Mouse (Mus musculus): Measurements from ENCODE around the gene Zfp189. TPM values are rescaled to one million over a fixed set of nuclear protein-coding genes. Genes with fewer than 3 reads are reported as not detected.

Gene Zfp189
- polyA plus RNA-seq (2014; fragmentation: Illumina TruSeq; extraction: RNeasy Lipid Tissue Mini Kit (QIAGEN cat#74804); ENCODE audit: low read depth, low replicate concordance), result 9.6 TPM

GRCm38 (mm10) chr4:49520572-49521340 is at the start of gene Zfp189, which contains the start of gene Mrpl50:
Zfp189 (plus strand) TSS chr4:49521176.
Mrpl50 (minus strand) TSS chr4:49521093.

GRCm38 (mm10) chr4:49473435-49474100 is 47.4 kb upstream of the Zfp189 start, which contains the start of gene Acnat1:
Acnat1 (minus strand) TSS chr4:49473912.

GRCm38 (mm10) chr4:49506386-49506785 is 14.6 kb upstream of the Zfp189 start, which contains the start of gene Baat:
Baat (minus strand) TSS chr4:49506557.

GRCm38 (mm10) chr4:49549383-49549782 is 28.4 kb downstream of the Zfp189 start, which contains the start of gene Aldob:
Aldob (minus strand) TSS chr4:49549546.

Other genes starting within 250 kb of the Zfp189 start
- 95.7 TPM for gene Acnat2, start 113.0 kb upstream of the Zfp189 start, polyA plus RNA-seq (2014; fragmentation: Illumina TruSeq; extraction: RNeasy Lipid Tissue Mini Kit (QIAGEN cat#74804); ENCODE audit: low read depth, low replicate concordance)
- gene Acnat1, start 47.3 kb upstream of the Zfp189 start, polyA plus RNA-seq (2014; fragmentation: Illumina TruSeq; extraction: RNeasy Lipid Tissue Mini Kit (QIAGEN cat#74804); ENCODE audit: low read depth, low replicate concordance), result 68.9 TPM
- gene Baat, start 14.6 kb upstream of the Zfp189 start, polyA plus RNA-seq (2014; fragmentation: Illumina TruSeq; extraction: RNeasy Lipid Tissue Mini Kit (QIAGEN cat#74804); ENCODE audit: low read depth, low replicate concordance), result 510 TPM
- gene Mrpl50, start 83 bp upstream of the Zfp189 start, polyA plus RNA-seq (2014; fragmentation: Illumina TruSeq; extraction: RNeasy Lipid Tissue Mini Kit (QIAGEN cat#74804); ENCODE audit: low read depth, low replicate concordance), result 84.9 TPM
- gene Aldob, start 28.4 kb downstream of the Zfp189 start, polyA plus RNA-seq (2014; fragmentation: Illumina TruSeq; extraction: RNeasy Lipid Tissue Mini Kit (QIAGEN cat#74804); ENCODE audit: low read depth, low replicate concordance), result 3,868 TPM
- not detected for gene Tmem246, start 76.7 kb downstream of the Zfp189 start, polyA plus RNA-seq (2014; fragmentation: Illumina TruSeq; extraction: RNeasy Lipid Tissue Mini Kit (QIAGEN cat#74804); ENCODE audit: low read depth, low replicate concordance)
- 20.4 TPM for gene Rnf20, start 110.8 kb downstream of the Zfp189 start, polyA plus RNA-seq (2014; fragmentation: Illumina TruSeq; extraction: RNeasy Lipid Tissue Mini Kit (QIAGEN cat#74804); ENCODE audit: low read depth, low replicate concordance)
- gene Ppp3r2, start 160.8 kb downstream of the Zfp189 start, polyA plus RNA-seq (2014; fragmentation: Illumina TruSeq; extraction: RNeasy Lipid Tissue Mini Kit (QIAGEN cat#74804); ENCODE audit: low read depth, low replicate concordance), result not detected

All from liver, adult 10 weeks (tissue).